Mouse (Mus musculus) stomach, adult 2 months (tissue): ENCODE measurements around the gene Tmie. TPM values are rescaled to one million over a fixed set of nuclear protein-coding genes. Genes with fewer than 3 reads are reported as not detected.

Experiments used
- polyA plus RNA-seq: library from polyadenylated mRNA; depleted of rRNA; stranded (reverse); fragments of >200 nt; gene quantifications from 2 replicates; pipeline ENCODE4 v1.2.3, GENCODE M21; 2012; rRNA removed

Tmie gene
- polyA plus RNA-seq = 0.93 and 0.97 TPM in 2 replicates

GRCm38 (mm10) chr9:110879998-110880561 lies at the start of gene Tmie:
Tmie (minus strand) TSS chr9:110880113.

DNA sequence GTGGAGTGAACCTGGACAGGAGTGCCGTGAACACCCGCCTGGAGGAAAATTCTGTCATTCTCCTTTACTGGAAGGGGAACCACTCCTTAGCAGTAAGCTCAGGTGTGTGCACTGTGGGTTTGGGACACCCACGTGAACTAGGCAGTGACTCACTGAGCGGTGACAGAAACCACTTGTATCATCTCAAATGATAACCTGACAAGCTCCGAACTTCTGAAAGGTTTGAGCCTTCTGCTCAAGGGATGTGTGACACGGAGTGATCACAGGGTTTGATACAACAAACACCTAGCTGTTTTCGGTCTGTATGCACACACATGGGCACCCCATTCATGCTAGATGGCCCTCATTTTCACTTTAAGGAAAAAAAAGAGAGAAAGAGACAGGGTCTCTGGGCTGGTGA lies 36.9 kb upstream of the Tmie start, which contains the start of gene Fam240a:
TSS of gene Fam240a (minus strand) at position 76 of the 400 bp plus-strand sequence.

GRCm38 (mm10) chr9:110879191-110879920 lies 557 bp downstream of the Tmie start, which contains the start of gene Als2cl:
Als2cl (plus strand) TSS chr9:110879870.

DNA sequence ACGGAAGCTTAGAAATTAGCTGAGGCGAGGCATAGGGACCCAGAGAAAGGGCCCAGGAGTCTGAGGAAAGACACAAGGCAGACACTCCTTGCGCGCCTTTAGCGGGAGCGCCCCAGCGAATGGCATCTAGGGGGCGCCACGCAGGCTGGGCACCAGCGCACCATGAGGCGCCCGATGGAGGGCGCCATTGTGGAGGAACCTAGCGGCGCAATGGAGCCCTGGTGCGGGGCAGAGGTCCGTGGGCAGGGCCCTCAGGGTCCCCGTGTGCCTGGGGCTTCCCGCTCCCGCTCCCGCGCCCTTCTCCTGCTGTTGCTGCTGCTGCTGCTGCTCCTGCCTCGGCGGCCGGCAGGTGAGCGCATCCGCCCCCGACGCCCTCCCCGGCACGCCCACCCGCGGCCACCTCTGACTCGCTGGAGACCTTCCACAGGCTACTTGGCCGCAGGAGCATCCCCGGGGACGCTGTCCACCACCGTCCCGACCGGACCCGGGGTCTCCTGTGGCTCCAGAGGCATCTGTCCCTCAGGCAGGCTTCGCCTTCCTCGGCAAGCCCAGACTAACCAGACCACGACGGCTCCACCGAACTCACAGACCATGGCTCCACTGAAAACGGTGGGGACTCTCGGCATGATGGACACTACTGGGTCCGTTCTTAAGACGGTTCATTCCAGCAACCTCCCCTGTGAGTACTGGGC lies 22.0 kb downstream of the Tmie start, which contains the start of gene Prss50:
TSS of gene Prss50 (plus strand) at position 187 of the 692 bp plus-strand sequence.

GRCm38 (mm10) chr9:110844206-110844605 lies 35.7 kb downstream of the Tmie start, which contains the start of gene Prss46:
Prss46 (plus strand) TSS chr9:110844506.

DNA sequence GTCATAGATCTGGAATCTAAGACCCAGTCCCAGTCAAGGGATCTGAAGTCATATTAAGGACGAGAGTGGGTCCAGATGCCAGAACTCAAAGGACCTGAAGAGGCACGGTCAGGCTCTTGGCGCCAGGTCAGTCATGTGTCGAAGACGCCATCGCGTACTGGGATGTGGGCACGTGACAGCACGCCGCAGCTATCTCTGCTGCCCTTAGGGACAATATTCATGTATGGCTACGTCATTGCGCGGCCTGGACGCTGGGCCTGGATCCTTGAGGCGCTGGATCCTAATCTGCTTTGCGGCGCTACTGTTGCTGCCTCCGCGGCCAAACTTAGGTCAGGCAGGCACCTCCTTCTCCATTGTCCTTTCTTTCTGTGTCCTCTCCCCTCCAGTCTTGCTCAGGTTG lies 45.5 kb downstream of the Tmie start, which contains the start of gene Prss45:
TSS of gene Prss45 (plus strand) at position 178 of the 400 bp plus-strand sequence.

DNA sequence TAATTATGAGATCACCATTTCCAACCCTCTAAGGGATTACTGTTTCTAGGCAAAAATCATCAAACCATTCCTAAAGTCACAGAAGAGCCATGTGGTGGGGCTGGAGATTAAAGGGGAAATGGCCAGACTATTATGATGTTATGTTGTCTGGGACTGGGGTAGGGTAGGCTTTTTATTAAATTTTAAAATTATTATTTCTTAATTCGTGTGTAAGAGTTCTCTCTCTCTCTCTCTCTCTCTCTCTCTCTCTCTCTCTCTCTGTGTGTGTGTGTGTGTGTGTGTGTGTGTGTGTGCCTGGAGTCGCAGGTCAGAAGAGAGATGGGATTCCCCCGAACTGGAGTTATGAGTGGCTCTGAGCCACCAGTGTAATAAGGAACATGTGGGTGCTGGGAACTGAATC lies 53.5 kb downstream of the Tmie start, which contains the start of gene Prss43:
TSS of gene Prss43 (plus strand) at position 301 of the 400 bp plus-strand sequence.

Other genes starting within 250 kb of the Tmie start
- gene Nbeal2, start 226.0 kb downstream of the Tmie start, polyA plus RNA-seq = 62.6 and 63.2 TPM in 2 replicates
- gene Ccdc12, start 223.6 kb downstream of the Tmie start, polyA plus RNA-seq = 50.0 and 53.6 TPM in 2 replicates
- gene Myl3, start 138.3 kb downstream of the Tmie start, polyA plus RNA-seq = 27.2 and 38.0 TPM in 2 replicates
- 9.0 and 13.0 TPM in 2 replicates for gene Pth1r, start 133.0 kb downstream of the Tmie start, polyA plus RNA-seq
- gene Prss42, start 81.9 kb downstream of the Tmie start, polyA plus RNA-seq = not detected in 2 replicates
- gene Prss44, start 66.1 kb downstream of the Tmie start, polyA plus RNA-seq = not detected in 2 replicates
- not detected in 2 replicates for gene Prss43, start 53.4 kb downstream of the Tmie start, polyA plus RNA-seq
- not detected in 2 replicates for gene Prss45, start 45.5 kb downstream of the Tmie start, polyA plus RNA-seq
- gene Prss46, start 35.6 kb downstream of the Tmie start, polyA plus RNA-seq = 0.05 TPM in 1 of 2 replicates, not detected in the other
- not detected in 2 replicates for gene Prss50, start 22.1 kb downstream of the Tmie start, polyA plus RNA-seq
- gene Als2cl, start 243 bp downstream of the Tmie start, polyA plus RNA-seq = 28.8 and 29.6 TPM in 2 replicates
- not detected in 2 replicates for gene Fam240a, start 36.7 kb upstream of the Tmie start, polyA plus RNA-seq
- gene Tdgf1, start 66.0 kb upstream of the Tmie start, polyA plus RNA-seq = not detected in 2 replicates
- 0.02 and 0.04 TPM in 2 replicates for gene Lrrc2, start 71.4 kb upstream of the Tmie start, polyA plus RNA-seq
- gene Rtp3, start 110.5 kb upstream of the Tmie start, polyA plus RNA-seq = 1.0 and 3.1 TPM in 2 replicates
- 1.4 and 3.8 TPM in 2 replicates for gene Ltf, start 139.2 kb upstream of the Tmie start, polyA plus RNA-seq
- 1.3 and 1.4 TPM in 2 replicates for gene Ccrl2, start 177.4 kb upstream of the Tmie start, polyA plus RNA-seq
- 2.6 and 3.8 TPM in 2 replicates for gene Lrrfip2, start 237.5 kb upstream of the Tmie start, polyA plus RNA-seq